Mouse (Mus musculus) right cerebral cortex, postnatal 4 days (tissue): ENCODE measurements around the gene Plekhj1.
A peak's percentile ranks its signal among the peaks of the same experiment; 100 is the strongest.
"Not testable (repeated sequence)": the region's sequence is repeated elsewhere in the genome, so short reads cannot be mapped to it uniquely, and the experiment has no call there.

Experiments used
- DNase-seq: peaks from one replicate; pipeline ENCODE4 v3.0.0-alpha.2; 2022

The Plekhj1 gene

DNA sequence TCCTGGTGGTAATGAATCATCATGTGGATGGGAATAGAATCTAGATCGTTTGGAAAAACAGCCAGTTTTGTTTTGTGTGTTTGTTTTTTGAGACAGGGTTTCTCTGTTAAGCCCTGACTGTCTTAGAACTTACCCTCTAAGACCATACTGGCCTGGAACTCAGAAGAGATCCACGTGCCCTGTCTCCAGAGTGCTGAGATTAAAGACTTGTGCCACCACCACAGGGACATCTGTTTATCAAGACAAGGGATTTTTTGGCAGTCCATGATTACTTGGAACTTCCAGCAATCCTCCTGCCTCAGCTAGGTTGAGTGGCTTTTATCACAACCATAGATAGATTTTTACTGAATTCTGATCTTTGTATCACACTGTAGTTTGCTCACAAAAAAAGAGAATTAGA is 26.4 kb upstream of the Plekhj1 start:
- no peak for DNase-seq

GRCm38 (mm10) chr10:80823847-80824643 is 25.6 kb upstream of the Plekhj1 start:
- no peak for DNase-seq

GRCm38 (mm10) chr10:80823316-80823715 is 24.9 kb upstream of the Plekhj1 start:
- DNase-seq = no peak

GRCm38 (mm10) chr10:80822528-80822927 is 24.1 kb upstream of the Plekhj1 start:
- DNase-seq = no peak

- DNase-seq = no peak
These were observed 23.6 kb upstream of the Plekhj1 start for GRCm38 (mm10) chr10:80821991-80822390.

DNA sequence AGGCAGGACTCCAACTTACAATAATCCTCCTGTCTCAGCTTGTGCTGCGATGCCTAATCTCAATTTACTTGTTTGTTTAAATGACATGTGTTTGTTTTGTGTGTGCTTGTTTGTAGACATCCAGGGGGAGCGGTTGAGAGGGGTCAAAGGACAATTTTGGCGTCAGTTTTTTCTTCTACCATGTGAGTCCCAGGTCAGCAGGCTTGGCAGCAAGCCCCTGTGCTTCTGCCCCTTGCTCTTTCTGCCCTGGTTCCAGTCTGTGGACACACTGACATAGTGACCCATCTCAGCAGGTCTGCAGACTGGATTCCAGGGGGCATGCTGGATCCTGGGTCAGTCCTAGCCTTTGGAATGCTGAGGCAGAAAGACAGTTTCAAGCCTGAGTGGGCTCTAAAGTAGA is 21.0 kb upstream of the Plekhj1 start:
- no peak for DNase-seq

DNA sequence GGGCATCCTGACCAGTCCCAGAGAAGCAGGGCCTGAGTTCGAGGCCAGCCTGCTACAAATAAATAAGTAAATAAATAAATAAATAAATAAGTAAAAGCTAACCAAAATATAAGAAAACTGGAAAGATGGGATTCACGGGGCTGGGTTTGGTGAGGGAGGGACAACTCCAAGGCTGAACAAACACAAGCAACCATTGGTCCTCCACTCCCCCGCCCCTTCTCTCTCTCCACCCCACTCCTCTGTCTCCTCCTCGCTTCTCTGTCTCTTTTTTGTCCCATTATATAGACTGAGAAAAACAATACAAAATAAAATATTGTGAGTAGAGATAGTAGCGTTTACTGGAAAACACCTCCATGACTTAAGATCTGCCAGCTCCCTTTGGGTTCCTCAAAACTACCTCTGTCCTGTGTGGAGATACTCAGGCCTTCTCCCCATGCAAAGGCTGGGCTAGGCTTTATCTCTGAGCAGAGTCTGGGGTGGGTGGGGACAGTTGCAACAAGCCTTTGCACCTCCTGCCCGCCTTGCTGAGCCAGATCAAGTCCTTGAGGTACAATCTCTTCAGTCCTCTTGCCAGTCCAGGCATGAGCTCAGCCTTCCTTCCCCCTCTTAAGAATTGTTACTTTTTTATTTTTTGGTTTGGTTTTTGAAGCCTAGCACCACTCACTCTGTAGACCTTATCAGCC is 20.3 kb upstream of the Plekhj1 start:
- no peak for DNase-seq

DNA sequence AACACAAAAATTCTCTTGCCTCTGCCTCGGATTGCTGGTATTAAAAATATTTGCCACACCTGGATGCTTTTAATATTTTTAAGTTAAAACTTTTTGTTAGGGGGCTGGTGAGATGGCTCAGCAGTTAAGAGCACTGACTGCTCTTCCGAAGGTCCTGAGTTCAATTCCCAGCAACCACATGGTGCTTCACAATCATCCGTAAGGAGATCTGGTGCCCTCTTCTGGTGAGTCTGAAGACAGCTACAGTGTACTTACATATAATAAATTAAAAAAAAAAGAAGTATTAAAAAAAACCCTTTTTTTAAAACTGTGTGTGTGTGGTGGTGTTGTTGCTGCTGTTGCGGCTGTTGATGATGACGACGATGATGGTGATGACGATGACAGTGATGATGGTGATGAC is 19.5 kb upstream of the Plekhj1 start:
- not testable (repeated sequence) for DNase-seq

DNA sequence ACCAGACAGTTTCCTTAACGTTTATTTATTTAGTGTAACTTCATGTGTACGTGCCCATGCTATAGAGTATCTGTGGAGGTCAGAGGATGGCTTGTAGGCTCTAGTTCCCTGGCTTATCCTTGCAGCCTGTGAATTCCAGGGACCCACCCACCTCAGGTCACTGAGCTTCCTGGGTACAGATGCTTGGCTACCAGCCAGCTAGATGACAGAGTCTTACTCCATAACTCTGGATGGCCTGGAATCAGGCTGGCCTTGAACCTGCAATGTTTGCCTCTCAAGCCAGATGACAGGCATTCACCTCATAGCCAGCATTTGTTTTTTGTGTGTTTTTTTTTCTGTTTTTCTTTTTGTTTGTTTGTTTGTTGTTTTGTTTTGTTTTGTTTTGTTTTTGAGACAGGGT is 18.7 kb upstream of the Plekhj1 start:
- DNase-seq = no peak

GRCm38 (mm10) chr10:80816303-80816702 is 17.9 kb upstream of the Plekhj1 start:
- not testable (repeated sequence) for DNase-seq

DNA sequence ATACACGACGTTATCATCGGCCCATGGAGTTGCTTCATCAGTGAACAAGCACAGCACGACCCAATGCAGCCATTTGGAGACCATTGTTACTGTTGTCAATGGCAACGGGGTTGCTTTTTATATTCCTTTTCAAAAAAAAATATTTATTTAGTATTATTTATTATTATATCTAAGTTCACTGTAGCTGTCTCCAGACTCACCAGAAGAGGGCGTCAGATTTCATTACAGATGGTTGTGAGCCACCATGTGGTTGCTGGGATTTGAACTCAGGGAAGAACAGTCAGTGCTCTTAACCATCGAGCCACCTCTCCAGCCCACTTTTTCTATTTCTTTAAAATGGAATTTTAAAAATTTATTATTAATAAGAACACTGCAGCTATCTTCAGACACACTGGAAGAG is 16.4 kb upstream of the Plekhj1 start:
- DNase-seq = no peak

DNA sequence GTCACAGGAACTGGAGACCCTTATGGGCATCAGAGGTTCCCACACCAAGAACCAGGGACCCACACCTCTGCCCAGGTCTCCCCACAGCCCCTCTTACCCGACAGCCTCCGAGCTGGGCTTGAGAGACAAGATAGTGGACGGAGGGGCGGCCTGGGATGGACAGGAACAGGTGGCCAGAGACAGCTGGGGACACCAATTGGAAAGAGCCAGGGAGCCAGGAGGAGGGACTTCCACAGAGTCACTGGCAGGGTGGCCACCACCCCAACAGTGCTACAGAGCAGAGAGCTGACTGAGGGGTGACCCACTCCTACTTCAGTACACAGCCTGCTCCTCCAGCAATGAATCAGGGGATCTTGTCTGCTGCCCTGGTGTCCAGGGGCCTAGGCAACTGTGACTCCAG is 14.9 kb upstream of the Plekhj1 start, which contains the start of gene Jsrp1:
Gene Jsrp1, minus strand, starts transcription at position 133 of the 400 bp plus-strand sequence.
- DNase-seq = no peak

GRCm38 (mm10) chr10:80812391-80813041 is 14.1 kb upstream of the Plekhj1 start:
- no peak for DNase-seq

GRCm38 (mm10) chr10:80810084-80810483 is 11.7 kb upstream of the Plekhj1 start:
- no peak for DNase-seq

DNA sequence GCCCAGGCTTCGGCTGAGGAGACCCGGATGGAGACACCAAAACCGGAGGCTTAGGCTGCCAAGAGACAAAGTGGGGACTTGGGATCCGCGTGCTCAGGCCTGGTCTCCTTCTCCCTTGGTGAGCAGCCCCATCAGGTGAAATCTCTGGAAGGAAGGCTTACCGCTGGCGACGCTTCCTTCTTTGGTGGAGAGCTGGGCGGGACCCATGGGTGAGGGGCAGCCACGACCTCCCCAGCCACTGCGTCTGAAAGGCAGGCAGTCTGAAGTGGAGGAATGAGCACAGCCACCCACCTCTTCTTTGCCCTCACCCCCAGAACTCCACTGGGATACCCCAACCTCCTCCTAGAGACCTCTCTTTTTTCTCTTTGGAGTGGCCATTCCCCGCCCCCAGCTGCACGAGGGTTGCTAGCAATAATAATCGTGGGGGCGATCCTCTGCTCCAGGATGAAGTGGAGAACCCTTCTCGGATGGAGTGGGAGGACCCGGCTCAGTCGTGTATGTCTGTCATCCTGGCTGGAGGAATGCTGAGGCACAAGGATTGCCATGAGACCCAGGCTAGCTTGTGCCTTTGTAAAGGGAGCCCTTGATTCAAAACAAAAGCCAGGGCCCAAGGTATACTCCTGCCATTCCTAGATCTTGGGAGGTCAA is 10.7 kb upstream of the Plekhj1 start:
- no peak for DNase-seq

DNA sequence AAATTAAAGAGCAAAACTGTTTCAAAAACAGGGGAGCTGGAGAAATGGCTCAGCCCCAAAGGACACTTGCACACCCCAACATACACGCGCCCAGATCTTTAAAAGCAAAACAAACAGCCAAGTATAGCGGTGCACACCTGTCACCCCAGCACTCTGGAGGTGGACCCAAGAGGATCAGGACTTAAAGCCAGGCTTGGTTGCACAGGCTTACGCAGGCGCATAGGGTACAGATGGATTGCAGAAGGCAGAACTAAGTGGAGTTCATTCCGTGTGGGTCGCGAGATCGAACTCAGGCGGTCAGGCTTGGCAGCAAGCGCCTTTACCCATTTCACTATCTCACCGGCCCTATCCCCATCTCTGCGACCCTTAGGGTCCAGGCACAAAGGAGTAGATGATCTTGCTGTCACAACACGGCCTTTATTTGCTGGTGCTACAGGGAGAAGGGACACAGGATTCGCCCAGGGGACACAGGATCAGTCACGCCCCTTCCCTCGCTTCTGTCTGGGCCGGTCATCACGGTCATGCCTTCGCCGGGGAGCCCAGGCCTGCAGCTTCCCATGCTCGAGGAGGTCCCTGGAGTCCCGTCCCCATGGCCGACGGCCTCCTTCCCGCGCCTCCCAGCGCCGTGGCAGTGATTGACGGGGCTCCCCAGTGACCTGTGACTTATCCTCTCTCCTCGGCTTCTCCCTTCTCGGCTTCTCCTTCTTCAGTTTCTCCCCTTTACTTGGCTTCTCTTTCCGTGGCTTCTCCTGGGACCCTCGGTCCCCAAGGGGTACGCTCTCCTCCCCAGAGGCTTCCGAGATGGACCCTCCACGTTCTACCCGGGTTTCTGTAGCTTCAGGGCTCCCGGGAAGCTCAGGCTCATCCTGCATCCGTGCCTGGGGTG is 9.9 kb upstream of the Plekhj1 start:
- no peak for DNase-seq

DNA sequence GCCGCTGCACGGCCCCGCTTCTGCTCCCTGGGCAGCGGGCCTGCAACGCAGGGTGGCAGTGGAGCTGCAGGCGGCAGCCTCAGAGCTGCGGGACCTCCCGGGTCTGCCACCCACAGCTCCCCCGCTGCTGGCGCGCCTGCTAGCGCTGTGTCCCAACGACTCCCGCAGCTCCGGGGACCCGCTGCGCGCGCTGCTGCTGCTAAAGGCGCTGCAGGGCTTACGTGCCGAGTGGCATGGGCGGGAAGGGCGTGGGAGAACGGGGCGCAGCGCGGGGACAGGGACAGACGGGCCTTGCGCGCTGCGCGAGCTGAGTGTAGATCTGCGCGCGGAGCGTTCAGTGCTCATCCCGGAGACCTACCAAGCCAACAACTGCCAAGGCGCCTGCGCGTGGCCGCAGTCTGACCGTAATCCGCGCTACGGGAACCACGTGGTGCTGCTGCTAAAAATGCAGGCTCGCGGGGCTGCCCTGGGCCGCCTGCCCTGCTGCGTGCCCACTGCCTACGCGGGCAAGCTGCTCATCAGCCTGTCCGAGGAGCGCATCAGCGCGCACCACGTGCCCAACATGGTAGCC is 8.7 kb upstream of the Plekhj1 start:
- DNase-seq = peak; percentile 77

GRCm38 (mm10) chr10:80806341-80807056 is 8.1 kb upstream of the Plekhj1 start:
- DNase-seq = no peak

DNA sequence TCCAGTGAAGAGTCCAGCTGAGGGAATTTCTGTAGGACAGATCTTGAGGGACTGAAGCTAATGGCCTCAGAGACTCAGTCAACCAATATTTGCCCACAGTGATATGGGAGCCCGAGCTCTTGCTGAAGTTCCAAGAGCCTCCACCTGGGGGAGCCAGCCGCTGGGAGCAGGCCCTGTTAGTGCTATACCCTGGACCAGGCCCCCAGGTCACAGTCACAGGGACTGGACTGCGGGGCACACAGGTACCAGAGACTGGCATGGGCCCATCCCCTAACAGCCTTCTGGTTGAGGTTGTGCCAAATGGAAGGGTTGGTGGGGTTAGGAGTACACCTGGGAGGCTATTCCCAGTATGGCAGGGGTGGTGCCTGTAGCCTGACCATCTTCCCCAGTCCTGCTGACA is 7.5 kb upstream of the Plekhj1 start:
- DNase-seq = peak; percentile 83

- no peak for DNase-seq
These were observed 6.9 kb upstream of the Plekhj1 start for GRCm38 (mm10) chr10:80805322-80805721.

GRCm38 (mm10) chr10:80804916-80805315 is 6.5 kb upstream of the Plekhj1 start, which contains the start of gene Amh:
TSS of gene Amh (plus strand) at chr10:80805243.
- DNase-seq = no peak
